Mouse (Mus musculus): ENCODE results near the gene Doxl2. TPM values are rescaled to one million over a fixed set of nuclear protein-coding genes. Genes with fewer than 3 reads are reported as not detected.

The Doxl2 gene
- total RNA-seq, 2 experiments from 2014 or later, result not detected

DNA sequence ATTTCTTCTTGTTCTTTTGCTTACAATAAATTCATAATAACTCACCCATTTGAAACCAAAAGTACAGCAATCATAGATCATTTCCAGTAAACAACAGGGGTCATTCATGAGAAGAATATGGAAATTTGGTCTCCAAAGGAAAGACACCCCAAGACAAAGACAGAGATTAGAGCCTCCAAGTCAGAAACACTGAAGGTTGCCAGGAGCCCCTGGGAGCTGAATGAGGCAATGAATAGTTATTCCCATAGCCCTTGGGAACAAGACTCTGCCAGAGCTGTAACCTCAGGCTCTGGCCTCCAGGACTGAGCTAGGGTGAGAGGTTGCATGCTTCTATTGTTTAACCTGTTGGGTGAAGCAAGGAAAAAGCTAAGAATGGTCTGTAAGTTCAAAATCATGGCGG lies 44.6 kb downstream of the Doxl2 start:
- no peak overlapping the region for H3K27ac ChIP-seq
- TF ChIP-seq CTCF (conservative IDR thresholded peaks at IDR 0.05), result no peak
- no peak overlapping the region for H3K4me3 ChIP-seq
- DNase-seq (ENCODE audit: low spot score in 2 of 2), result no peak

DNA sequence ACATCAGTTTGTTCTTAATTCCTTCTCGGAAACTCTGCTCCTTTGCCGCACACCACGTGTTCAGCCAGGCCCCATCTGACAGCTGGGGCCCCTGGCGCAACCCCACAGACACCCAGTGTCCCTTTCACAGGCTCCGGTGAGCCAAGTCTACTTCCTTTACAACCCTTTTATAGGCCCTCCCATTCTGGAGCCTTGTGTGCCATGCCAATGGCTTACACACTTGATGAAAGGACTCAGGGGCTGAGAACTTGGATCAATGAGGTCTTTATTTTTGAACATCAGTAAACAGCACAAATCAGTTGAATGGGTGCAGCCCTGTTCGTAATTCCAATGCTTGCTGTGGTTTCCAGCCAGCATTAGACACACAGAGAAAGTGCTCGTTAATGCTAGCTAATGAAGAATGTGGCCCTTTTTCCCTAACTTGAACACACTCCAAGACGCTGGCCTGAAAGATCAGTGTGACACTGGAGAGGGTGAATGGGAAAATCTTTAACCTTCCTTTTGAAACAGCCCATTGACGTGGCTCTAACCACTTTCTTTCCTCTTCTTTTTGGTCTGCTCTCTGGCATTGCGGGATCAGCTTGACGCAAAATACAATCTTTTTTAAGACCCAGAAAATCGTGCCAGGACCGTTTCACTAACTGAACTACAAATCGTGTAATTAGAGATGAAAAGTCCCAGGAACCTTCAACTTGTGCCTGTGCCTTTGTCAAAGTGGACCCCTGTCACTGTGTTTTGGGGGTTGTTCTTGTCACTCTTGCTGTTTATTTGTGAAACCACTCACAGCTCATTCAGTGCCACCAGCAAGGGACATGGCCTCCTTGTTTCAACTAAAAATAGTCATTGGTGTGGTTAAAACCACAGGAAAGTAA lies 46.6 kb downstream of the Doxl2 start:
- no peak overlapping the region for H3K4me3 ChIP-seq
- no peak for TF ChIP-seq CTCF (conservative IDR thresholded peaks at IDR 0.05)
- peak overlapping the region; percentile 89 for H3K27ac ChIP-seq
- peak; percentile 39 to 82 for DNase-seq (ENCODE audit: low spot score in 2 of 2)

DNA sequence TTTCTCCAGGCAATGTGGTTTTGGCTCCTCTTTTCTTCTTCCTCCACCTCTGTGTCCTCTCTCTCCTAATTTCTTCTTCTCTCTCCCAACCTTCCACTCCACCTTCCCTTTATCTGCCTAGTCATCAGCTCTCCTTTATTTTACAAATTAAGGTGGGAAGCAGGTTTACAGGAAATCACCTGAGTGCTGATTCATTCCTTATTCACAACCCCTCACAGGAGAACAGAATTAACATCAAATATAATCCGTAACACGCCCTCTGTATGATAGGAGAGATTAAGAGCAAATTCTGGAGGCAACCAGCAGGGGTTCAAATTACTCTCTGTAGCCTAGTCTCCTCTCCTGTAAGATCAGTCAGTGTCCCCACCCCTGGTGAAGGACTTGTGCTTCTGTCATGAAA lies 47.6 kb downstream of the Doxl2 start:
- DNase-seq (ENCODE audit: low spot score in 2 of 2), result no peak
- no peak for TF ChIP-seq CTCF (conservative IDR thresholded peaks at IDR 0.05)
- Histone ChIP-seq H3K4me3 (no peak overlapping the region), H3K27ac (peak overlapping the region; percentile 89)

DNA sequence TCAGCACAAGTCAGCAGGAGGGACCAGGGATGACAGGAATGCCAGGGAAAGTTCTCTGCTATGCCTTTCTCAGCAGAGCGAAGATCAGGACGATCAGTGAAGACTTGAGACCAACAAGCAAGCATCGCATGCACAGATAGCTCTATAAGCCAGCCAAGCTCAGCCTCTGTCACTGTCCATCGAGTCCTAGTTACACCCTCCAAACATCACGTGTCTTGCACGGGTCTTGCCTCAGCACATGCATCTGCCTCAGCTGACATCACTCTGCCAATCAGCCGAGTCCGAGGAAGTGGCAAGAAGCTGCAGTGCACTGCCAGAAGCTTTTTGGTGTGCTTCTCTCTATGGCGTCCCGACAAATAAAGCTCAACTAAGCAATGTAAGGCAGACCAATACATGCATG lies 48.6 kb downstream of the Doxl2 start:
- no peak for TF ChIP-seq CTCF (conservative IDR thresholded peaks at IDR 0.05)
- no peak for DNase-seq (ENCODE audit: low spot score in 2 of 2)
- H3K27ac ChIP-seq, result no peak overlapping the region
- H3K4me3 ChIP-seq, result no peak overlapping the region

DNA sequence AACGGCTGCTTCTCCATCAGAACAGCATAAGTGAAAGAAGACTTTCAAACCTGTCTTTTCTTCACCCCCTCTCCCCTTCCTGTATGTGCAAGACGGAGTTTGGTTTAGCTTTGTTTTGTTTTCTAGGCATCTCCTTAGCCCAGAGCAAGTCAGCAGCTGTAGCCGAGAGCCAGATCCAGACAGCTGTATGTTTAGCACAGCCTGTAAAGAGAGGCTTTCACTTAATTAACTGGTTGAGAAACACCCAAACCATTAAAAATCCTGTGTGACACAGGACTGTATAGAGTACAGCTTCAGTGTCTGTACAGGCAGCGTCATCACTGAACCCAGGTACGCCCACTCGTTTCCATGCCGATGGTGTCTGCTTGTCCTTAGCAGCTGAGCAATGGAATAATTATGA lies 50.5 kb downstream of the Doxl2 start:
- TF ChIP-seq CTCF (conservative IDR thresholded peaks at IDR 0.05), result no peak
- no peak overlapping the region for H3K4me3 ChIP-seq
- no peak overlapping the region for H3K27ac ChIP-seq
- no peak for DNase-seq (ENCODE audit: low spot score in 2 of 2)

DNA sequence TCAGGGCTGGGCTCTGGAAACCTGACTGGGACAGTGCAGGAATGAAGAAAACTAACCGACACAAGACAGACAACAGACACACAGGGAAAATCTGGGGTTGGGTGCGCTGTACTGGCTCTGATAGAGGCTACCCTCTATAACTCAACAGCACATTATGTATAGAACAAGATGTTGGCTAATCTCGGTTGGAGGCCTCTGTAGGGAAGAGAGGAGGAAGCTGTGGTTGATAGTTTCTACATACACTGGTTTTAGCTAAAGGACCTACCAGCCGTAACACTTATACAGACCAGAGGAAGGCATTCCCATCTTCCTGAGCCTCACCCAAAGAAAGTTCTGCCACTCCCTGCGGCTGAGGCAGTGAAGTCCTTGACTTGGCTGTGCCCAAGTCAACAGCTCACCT lies 51.7 kb downstream of the Doxl2 start:
- Histone ChIP-seq H3K27ac (no peak overlapping the region), H3K4me3 (no peak overlapping the region)
- no peak for DNase-seq (ENCODE audit: low spot score in 2 of 2)
- TF ChIP-seq CTCF (conservative IDR thresholded peaks at IDR 0.05), result no peak

DNA sequence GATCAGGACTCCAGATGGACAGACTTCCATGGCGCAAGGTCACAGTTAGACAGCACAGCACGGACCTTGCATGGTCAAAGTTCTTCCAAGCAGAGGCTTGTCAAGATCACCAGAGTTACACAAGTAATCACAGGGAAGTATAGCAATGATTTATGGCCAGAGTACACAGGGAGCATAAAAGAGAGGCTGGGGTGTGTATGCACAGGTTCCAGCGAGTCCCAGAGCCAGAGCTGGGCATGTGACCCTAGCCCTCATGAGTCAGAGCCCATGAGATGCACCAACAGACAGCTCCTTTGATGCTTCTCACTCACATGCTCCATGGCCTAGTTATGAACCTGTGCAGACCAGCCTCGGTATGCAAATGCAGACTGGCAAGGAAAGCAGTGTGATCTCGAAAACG lies 53.3 kb downstream of the Doxl2 start:
- no peak overlapping the region for H3K27ac ChIP-seq
- no peak for DNase-seq (ENCODE audit: low spot score in 2 of 2)
- no peak overlapping the region for H3K4me3 ChIP-seq
- TF ChIP-seq CTCF (conservative IDR thresholded peaks at IDR 0.05), result no peak

Other genes starting within 250 kb of the Doxl2 start
- 1 to 10 TPM; 1.5 to 3.9 TPM for gene Gimap1, start 235.9 kb upstream of the Doxl2 start, total RNA-seq (2021)
- 1 to 10 TPM in 1 of 2 experiments, under 1 TPM in 1; 0.74 to 1.5 TPM for gene Gimap5, start 228.8 kb upstream of the Doxl2 start, total RNA-seq (2021)
- gene Gimap3, start 204.1 kb upstream of the Doxl2 start, total RNA-seq (2021), result not detected
- gene Tmem176a, start 134.0 kb upstream of the Doxl2 start, total RNA-seq (2021), result 10 to 100 TPM; 26.0 to 30.7 TPM
- 10 to 100 TPM; 51.4 to 57.1 TPM for gene Tmem176b, start 133.5 kb upstream of the Doxl2 start, total RNA-seq (2021)
- not detected for gene Aoc1, start 102.1 kb upstream of the Doxl2 start, total RNA-seq (2021)
- gene 1600015I10Rik, start 45.1 kb upstream of the Doxl2 start, total RNA-seq (2021), result not detected
- gene Svs1, start 11.9 kb downstream of the Doxl2 start, total RNA-seq (2021), result not detected
- 1 to 10 TPM; 2.9 to 3.6 TPM for gene Gpnmb, start 61.6 kb downstream of the Doxl2 start, total RNA-seq (2021)
- 10 to 100 TPM; 25.4 to 27.8 TPM for gene Malsu1, start 98.8 kb downstream of the Doxl2 start, total RNA-seq (2021)
- not detected for gene Igf2bp3, start 240.0 kb downstream of the Doxl2 start, total RNA-seq (2021)

All from layer of hippocampus, adult 2 months (tissue).